Mouse (Mus musculus) ES-E14 (cell line): ENCODE data around the gene Dennd1a. TPM values are rescaled to one million over a fixed set of nuclear protein-coding genes. Genes with fewer than 3 reads are reported as not detected.

Experiments
- DNase-seq: peaks from one replicate; pipeline ENCODE4 v3.0.0-alpha.2; 2013; ENCODE audit warnings: low read depth, low spot score
- H3K27ac ChIP-seq: 2 replicates; pipeline ENCODE4 v1.5.1; 2012; ENCODE audit warnings: low read depth, mild to moderate bottlenecking, low read length, moderate library complexity, mixed read lengths; ENCODE audit not compliant: poor library complexity, insufficient read depth, severe bottlenecking
- H3K36me3 ChIP-seq: 2 replicates; pipeline ENCODE4 v1.6.1; 2012; ENCODE audit warnings: mild to moderate bottlenecking, low read length, moderate library complexity, mixed read lengths; ENCODE audit not compliant: control insufficient read depth, poor library complexity, insufficient read depth, severe bottlenecking
- H3K4me1 ChIP-seq, 2 experiments: fragments of 150-350 bp in 1 of 2; sonication (generic) in 1 of 2; 2 replicates each; pipeline ENCODE4 v1.6.1; 2012; ENCODE audit warnings: low read length in 2 of 2, mild to moderate bottlenecking in 1 of 2, mixed read lengths in 1 of 2; ENCODE audit not compliant: control insufficient read depth in 2 of 2, insufficient read depth in 2 of 2, poor library complexity in 1 of 2
- H3K4me3 ChIP-seq, 2 experiments: fragments of 150-350 bp in 1 of 2; sonication (generic) in 1 of 2; 2 replicates each; pipeline ENCODE4 v1.5.1; 2012; ENCODE audit warnings: low read length in 2 of 2, low read depth in 1 of 2, mild to moderate bottlenecking in 1 of 2, mixed read lengths in 1 of 2; ENCODE audit not compliant: insufficient read depth in 1 of 2, poor library complexity in 1 of 2, severe bottlenecking in 1 of 2
- H3K9ac ChIP-seq: 2 replicates; pipeline ENCODE4 v1.6.1; 2012; ENCODE audit warnings: low read depth, mild to moderate bottlenecking, low read length, mixed read lengths; ENCODE audit not compliant: poor library complexity, insufficient read depth, severe bottlenecking
- H3K9me3 ChIP-seq: fragments of 150-350 bp; sonication (generic); 2 replicates; pipeline ENCODE4 v1.6.1; 2012; ENCODE audit warnings: low read depth, mild to moderate bottlenecking, low read length; ENCODE audit not compliant: control insufficient read depth, insufficient read depth
- CHD2 ChIP-seq: IDR thresholded peaks from 2 replicates; pipeline ENCODE4 v1.6.1; 2014; ENCODE audit warnings: mild to moderate bottlenecking, low read depth, low read length, inconsistent platforms
- HCFC1 ChIP-seq: IDR thresholded peaks from 2 replicates; pipeline ENCODE4 v1.6.1; 2012; ENCODE audit warnings: low read length, inconsistent platforms, borderline replicate concordance; ENCODE audit not compliant: insufficient read depth
- MAFK ChIP-seq: IDR thresholded peaks from 2 replicates; pipeline ENCODE4 v1.6.1; 2014; ENCODE audit warnings: mild to moderate bottlenecking, low read depth, low read length, inconsistent platforms; ENCODE audit not compliant: insufficient read depth
- ZC3H11A ChIP-seq: IDR thresholded peaks from 2 replicates; pipeline ENCODE4 v1.6.1; 2012; ENCODE audit warnings: low read depth, mild to moderate bottlenecking, inconsistent platforms, low read length, borderline replicate concordance
- ZNF384 ChIP-seq: IDR thresholded peaks from 2 replicates; pipeline ENCODE4 v1.6.1; 2012; ENCODE audit warnings: low read depth, low read length, inconsistent platforms
- in situ Hi-C, 2 experiments: fragments of 600-800 bp; cut with MboI; formaldehyde crosslinking; loops; one replicate each; pipeline ENCODE4 v1.15.1; 2025; ENCODE audit warnings: low sequenced_read_pairs in 2 of 2, inconsistent platforms in 1 of 2; ENCODE audit not compliant: unreplicated experiment in 2 of 2
- total RNA-seq: library from RNA; depleted of rRNA; stranded (reverse); fragments of 300-350 nt; gene quantifications from 2 replicates; pipeline ENCODE4 v1.2.3, GENCODE M21; 2012

Gene Dennd1a
- total RNA-seq, 1 experiment = 6.5 TPM

DNA sequence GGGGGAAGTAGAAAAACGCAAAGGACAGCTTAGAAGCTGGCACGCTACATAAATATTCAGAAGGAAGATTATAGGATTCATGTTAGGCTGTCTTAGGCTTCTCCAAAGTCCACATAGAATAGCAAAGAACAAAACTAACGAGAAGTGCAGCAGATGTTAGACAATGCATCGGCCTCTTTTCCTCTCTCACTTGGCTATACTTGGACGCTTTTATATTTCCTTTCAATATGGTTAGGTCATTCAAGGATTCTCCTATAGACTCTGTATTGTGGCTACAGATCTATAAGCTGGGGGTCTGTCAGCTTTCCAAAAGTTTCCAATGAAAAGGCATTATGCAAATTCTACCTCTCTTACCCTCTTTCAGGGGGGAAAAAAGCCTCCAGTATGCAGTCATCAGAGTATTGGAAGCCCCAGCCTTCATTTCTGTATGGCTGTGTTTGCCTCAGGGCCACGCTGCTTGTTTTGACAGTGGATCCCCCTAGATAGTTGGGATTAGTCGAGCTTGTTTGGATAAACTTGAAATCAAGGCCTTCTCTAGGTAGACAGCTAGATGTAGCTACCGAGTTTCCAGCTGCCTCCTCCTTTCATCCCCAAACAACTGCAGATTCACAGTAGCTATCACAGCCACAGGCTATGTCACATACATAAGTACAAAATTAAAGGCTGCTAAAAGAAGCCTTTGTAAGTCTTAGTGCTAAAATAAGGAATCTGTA, 143.0 kb downstream of the Dennd1a start:
- in situ Hi-C loops = no loop called here
- Histone ChIP-seq H3K9ac (no peak overlapping the region), H3K4me3 (no peak overlapping the region), H3K36me3 (no peaks in the 10 kb centered on the region), H3K9me3 (no peaks in the 10 kb centered on the region), H3K4me1 (no peaks in the 10 kb centered on the region), H3K27ac (no peak overlapping the region)
- TF ChIP-seq ZNF384 = no peak
- TF ChIP-seq CHD2 = no peak
- TF ChIP-seq MAFK = no peak
- TF ChIP-seq ZC3H11A = no peak
- no peak for TF ChIP-seq HCFC1
- DNase-seq = no peak

DNA sequence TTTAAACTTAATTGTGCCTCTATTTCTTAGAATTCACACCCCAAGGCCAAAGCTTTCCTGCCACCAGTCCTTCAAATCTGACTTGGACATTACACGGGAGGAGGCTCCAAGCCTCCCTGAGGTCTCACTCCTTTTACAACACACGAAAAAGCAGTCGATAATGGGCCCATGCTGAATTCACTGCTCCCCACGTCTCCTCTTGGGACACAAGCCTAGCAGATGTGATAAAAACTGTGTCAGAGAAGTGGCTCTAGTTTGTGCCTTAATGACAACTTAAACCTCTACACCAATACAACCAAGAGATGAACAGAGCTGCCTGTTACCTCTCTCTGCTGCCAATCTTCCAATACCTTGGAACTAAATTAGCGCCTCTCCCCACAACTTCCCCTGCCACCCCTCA, 144.3 kb downstream of the Dennd1a start:
- Histone ChIP-seq H3K4me1 (no peaks in the 10 kb centered on the region), H3K4me3 (no peak overlapping the region), H3K36me3 (no peaks in the 10 kb centered on the region), H3K9ac (no peak overlapping the region), H3K27ac (no peak overlapping the region), H3K9me3 (no peaks in the 10 kb centered on the region)
- DNase-seq = no peak
- in situ Hi-C loops = no loop called here
- no peak for TF ChIP-seq ZC3H11A
- no peak for TF ChIP-seq MAFK
- TF ChIP-seq CHD2 = no peak
- TF ChIP-seq HCFC1 = no peak
- TF ChIP-seq ZNF384 = no peak

DNA sequence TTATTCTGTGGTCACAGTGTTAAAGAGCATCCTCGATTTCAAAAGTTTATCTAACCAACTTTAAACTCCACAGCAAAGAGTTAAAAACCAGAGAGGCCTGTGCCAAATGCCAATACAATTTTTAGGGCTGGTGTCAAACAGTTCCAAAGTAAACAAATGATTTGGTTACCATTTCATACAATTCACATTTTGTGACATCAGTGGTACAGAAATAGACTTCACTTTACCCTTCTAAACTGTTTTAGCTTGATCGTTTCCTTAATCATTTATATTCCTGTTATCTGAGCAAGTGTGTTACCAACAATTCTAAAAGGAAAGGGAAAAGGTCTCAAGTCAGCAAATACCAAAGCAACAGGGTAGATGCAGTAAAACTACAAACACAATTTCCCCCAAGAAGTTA, 145.0 kb downstream of the Dennd1a start:
- TF ChIP-seq MAFK (no peak), ZNF384 (no peak), ZC3H11A (no peak), HCFC1 (no peak), CHD2 (no peak)
- in situ Hi-C loops = no loop called here
- no peaks in the 10 kb centered on the region for H3K4me1 ChIP-seq

DNA sequence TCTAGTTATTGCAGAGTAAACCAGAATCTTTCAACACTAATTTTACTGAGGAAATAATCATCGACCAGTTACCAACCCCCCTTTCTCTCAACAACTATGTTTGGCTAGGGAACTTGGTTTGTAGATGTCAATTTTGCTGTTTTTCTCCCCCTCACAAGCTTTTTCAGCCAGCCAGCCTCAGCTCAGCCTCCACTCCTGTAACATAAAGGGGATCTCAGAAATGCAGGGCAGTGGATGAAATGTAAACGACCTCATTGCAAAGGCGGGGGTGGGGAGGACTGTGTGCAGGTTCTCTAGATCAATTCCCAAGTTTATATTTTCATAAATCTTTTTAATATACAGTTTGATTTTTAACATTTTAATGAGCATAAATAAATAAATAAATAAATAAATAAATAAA, 147.7 kb downstream of the Dennd1a start:
- in situ Hi-C loops = no loop called here
- Histone ChIP-seq H3K9me3 (no peaks in the 10 kb centered on the region), H3K9ac (no peak overlapping the region), H3K27ac (no peak overlapping the region), H3K4me3 (no peak overlapping the region), H3K4me1 (no peaks in the 10 kb centered on the region), H3K36me3 (no peaks in the 10 kb centered on the region)
- no peak for DNase-seq
- TF ChIP-seq CHD2 = no peak
- no peak for TF ChIP-seq HCFC1
- no peak for TF ChIP-seq ZC3H11A
- TF ChIP-seq ZNF384 = no peak
- no peak for TF ChIP-seq MAFK

More for the DNA sequence above, 145.0 kb downstream of the Dennd1a start:
- no peaks in the 10 kb centered on the region for H3K9me3 ChIP-seq
- no peaks in the 10 kb centered on the region for H3K36me3 ChIP-seq
- no peak for DNase-seq
- no peak overlapping the region for H3K9ac ChIP-seq
- no peak overlapping the region for H3K27ac ChIP-seq
- H3K4me3 ChIP-seq = no peak overlapping the region

DNA sequence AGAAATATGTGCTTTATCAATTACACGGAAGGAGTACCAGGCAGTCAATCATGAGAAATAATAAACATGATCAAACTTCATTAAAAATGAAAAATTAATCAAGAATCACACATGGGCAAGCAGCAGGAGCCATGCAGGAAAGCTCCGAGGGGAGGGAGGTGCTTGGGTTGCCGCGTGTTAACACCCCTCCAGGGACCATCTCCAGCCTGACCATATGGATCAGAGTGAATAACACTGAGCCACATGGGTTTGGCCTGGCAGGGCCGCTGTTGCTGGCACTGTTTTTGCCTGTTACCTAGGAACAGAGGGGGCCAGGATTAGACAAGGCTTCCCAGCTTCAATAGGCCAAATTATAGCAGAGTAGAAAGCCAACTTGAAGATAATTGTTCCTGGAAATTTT, 150.1 kb downstream of the Dennd1a start:
- in situ Hi-C loops = no loop called here
- Histone ChIP-seq H3K36me3 (no peaks in the 10 kb centered on the region), H3K4me1 (no peaks in the 10 kb centered on the region), H3K9ac (no peak overlapping the region), H3K9me3 (no peaks in the 10 kb centered on the region), H3K4me3 (no peak overlapping the region), H3K27ac (no peak overlapping the region)
- DNase-seq = no peak
- TF ChIP-seq ZC3H11A (no peak), CHD2 (no peak), MAFK (no peak), ZNF384 (no peak), HCFC1 (no peak)
